Mouse (Mus musculus) layer of hippocampus, postnatal 14 days (tissue): Measurements from ENCODE around the gene Dock4. TPM values are rescaled to one million over a fixed set of nuclear protein-coding genes. Genes with fewer than 3 reads are reported as not detected.

Experiments used
- DNase-seq, 2 experiments: peaks; one replicate each; pipeline ENCODE4 v3.0.0; 2021 to 2022; ENCODE audit warnings: low spot score in 2 of 2, mixed read lengths in 1 of 2
- long read RNA-seq, 2 experiments: library from polyadenylated mRNA; stranded (forward); transcript quantifications; one replicate each; pipeline ENCODE4 v2.0.0; 2021
- total RNA-seq, 2 experiments: library from RNA; stranded (reverse); gene quantifications; 2 replicates each; pipeline ENCODE4 v1.2.3; 2021

Gene Dock4
- total RNA-seq: 100 to 1,000 TPM; 193 to 215 TPM
- long read RNA-seq, experiment 1, full-length matches to known transcripts: 8 of 44 reads
- long read RNA-seq, experiment 1, partial matches to known transcripts: 19 of 44 reads
- long read RNA-seq, experiment 1, other reads (novel, unspliced or antisense): 17 of 44 reads
- long read RNA-seq, experiment 2, full-length matches to known transcripts: 15 of 56 reads
- long read RNA-seq, experiment 2, partial matches to known transcripts: 13 of 56 reads
- long read RNA-seq, experiment 2, other reads (novel, unspliced or antisense): 28 of 56 reads

DNA sequence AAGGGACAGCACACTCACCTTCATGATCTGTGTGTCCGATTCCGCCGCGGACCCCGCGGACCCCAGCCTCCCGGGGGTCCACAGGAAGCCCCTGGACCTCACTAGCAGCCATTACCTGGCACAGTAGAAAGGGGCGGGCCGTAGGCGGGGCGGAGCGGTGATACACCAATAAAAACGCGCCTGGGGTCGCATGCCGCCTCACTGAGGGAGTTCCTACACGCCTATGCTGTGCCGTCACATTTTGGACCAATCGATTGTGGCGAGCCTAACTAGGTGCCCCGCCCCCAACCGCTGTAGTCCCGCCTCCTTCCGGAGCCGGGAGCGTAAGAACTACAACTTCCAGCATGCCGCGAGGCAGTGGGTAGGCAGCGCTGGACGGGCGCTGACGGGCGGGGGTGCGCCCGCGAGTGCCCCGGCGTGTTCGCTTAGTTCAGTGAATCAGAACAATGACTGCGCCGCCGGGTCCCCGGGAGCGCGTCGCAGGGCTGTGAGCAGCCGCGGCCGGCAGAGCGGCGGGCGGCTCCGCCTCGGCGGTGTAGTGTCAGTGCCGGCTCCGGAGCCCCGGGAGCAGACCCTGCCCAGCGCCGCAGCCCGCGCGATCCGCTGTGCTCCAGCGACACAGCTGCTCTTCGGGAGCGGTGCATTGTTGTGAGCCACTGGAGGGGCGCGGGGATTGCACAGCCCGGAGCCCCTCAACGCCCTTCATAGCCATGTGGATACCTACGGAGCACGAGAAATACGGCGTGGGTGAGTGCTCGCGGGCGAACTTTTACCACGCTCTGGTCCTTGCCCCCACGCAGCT is at the start of gene Dock4, which contains the start of gene Zfp277:
Gene Dock4, plus strand, starts transcription at position 305 of the 802 bp plus-strand sequence.
Gene Zfp277, minus strand, starts transcription at position 255 of the 802 bp plus-strand sequence.
- peak; percentile 98 to 100 for DNase-seq

DNA sequence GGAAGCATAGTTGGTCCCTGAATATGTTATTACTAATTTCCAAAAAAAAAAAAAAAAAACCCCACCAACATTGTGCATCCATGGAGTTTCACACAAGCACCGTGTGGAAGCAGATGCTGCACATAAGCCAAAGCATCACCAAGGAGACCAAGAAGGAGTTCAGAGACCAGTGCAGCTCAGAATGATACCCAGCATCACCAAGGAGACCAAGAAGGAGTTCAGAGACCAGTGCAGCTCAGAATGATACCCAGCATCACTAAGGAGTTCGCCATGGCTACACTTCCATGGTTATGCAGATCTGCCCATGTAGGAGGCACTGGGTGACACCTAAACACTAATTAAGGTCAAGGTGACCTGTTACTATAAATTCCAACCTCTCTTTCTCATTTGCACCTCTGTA is 46.8 kb upstream of the Dock4 start:
- DNase-seq: no peak

DNA sequence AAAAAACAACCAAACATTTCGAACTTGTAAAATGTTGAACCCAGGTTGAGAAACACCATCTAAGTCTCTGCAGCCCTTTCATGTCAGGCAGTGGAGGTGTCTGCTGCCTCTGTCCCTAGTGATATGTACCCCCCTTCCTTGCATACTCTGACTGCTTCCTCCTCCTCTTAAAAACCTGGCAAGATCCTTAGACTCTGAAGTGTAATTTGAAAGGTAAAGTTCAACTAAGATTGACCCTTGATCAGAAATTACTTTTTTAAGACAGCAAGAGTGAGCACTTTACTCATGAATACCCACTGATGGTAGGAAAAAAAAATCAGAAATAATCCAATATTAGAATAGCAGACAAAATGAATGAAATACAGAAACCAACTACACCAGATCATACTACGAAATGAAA is 46.4 kb upstream of the Dock4 start:
- DNase-seq: no peak

DNA sequence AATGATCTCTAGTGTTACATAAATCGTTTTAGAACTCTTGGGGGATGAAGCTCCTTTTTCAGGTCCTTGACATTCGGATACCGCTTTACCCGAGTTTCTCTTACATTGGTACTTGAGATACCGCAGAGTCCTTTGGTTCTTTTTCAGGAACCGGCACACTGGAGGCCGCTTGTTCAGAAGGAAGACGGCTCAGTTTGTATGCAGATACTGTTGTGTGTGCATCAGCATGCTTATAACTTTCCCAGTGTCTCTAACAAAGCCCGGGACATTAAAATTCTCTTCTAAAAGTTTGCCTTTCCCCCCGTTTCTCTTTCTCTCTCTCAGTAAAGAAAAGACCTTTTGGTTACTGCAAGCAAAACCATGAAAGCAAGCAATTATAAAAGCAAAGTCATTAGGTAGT is 45.9 kb upstream of the Dock4 start:
- DNase-seq: no peak

DNA sequence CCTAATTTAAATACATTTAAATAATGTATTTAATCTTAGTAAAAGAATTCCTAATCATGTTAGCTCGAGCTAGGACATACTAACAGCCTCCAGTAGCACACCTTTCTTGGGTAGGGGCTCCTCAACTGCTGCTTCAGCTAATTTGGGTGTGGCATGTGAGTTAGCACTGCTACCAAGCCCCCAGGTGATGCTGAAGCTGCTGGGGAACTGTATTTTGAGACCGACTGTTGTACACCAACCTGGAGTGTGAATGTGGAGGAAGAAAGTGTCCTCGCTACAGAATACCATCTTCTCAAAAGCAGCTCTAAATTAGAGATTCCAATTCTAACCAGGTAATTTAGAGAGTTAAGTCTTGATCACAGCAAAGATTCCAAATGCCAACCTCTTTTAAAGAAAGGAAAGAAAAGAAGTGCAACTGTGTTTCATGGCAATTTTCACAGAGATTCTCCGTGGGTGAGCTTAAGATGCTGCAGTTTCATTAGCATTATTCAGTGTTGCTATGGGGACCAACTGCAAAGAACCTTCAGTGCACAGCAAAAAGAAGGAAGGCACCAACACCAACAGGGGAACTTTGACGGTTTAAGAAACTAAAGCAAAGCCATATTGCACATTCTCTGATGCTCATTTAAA is 31.0 kb upstream of the Dock4 start:
- DNase-seq: peak in 1 of 2 experiments; percentile 52

DNA sequence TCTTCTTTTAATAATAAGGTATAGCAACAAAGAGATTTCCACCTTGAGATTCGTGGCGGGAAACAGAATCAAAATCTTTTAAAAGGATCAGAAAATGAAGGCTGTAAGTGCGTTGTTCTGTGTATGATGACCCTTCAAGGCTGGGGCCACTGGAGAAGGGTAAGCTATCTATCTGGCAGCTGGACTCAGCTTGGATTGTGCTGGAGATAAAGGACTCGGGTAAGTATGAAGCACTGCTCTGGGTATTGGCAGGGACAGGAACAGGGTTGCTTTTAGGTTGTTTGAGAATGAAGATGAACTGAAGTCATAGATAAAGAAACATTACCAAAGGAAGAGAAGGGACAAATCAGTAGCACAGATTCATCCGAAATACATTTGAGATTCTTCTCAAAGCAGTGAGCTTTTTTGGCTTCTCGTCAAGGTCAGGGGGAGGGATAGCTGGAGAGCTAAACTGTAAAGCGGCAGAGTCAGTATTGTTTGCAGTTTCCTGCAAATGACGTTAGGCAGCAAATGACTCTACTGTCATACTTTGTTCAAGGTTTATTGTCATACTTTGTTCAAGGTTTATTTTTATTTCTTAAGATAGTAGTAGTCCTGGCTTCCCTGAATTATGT is 30.3 kb upstream of the Dock4 start:
- no peak for DNase-seq

DNA sequence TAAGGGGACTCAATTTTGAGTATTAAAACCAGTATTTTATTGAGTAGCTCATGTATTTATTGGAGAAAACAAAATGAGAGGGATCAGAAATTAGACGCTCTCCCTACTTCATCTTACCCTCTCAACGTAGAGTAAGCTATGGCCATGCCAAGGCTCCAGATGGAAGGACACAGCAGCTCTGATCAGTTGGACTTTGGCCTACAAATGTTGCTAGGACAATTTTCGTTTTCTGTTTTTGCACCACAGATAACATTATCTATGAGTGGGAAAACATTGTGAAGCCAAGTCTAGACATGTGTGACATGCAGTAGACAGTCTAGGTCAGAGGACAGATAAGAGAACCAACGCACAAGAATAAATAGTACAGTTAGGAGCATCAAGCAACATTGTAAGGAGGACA is 28.5 kb upstream of the Dock4 start:
- no peak for DNase-seq

DNA sequence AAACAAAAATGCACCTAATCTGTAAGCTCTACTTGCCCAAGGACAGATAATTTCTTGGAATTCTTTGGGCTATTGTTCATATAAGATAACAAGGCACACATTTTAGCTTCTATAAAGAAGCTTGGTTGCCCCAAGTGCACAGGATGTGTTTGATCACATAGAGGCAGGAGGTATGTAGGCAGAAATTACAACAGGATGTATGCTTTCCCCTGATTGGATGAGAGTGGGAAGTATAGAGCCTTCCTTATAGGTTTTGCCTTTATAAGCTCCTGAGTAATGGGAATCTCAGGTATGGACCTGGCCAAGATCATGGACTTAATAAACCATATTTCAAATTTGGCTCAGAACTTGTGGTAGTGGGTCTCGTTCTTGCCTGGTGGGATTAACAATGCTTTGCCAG is 20.8 kb upstream of the Dock4 start:
- no peak for DNase-seq

DNA sequence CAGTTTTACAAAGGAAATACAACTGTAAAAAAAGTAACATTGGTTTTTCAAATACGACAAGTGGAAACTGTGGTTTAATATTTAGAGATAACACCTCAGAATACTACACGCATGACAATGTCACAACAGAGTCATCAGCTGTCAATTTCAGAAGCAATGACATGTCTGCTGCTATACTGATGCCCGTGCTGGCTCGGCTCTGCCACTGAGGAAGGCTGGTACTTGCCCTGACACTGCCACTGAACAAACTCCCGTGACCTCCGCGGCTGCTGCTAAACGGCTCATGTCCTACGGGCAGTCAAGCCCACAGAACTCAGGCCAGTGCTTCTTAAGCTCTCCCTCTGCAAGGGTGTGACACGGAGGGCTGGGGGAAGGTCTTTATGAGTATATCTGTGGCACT is 18.1 kb upstream of the Dock4 start:
- DNase-seq: no peak

DNA sequence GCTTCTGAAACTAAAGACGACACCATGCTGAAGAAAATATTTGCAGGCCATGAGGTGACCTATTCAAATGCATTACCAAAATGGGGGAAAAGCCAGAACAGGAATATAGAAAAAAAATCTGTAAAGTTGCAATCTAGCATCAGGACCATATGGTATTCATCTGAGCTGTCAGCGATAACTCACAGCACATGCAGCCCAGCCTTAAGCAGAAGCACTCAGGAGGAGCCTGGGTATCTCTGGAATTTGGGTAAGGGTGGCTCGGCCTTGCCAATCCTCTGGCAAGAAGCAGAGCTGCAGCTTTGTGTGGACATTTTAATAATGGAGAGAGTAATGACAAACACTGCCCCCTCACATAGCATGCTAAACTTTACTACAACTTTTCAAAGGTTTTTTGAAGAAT is 15.8 kb upstream of the Dock4 start:
- no peak for DNase-seq

DNA sequence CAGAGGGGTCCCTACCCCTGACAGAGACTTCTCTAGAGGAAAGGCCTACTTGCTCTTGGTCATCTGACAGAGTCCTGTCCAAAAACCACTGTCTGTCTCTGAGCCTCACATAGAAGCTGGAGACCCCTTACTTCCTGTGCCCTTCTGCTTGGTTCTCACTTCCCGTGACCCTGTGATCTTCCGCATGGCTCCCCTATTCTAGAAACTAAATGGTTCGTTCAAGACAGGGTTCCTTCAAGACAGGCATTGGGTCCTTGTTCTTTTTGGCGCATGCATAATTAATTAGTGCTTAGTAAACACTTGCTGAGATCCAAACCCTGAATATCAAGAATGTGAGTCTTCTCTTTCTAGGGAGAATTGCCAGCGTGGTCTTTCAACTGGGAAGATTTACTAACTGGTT is 14.7 kb upstream of the Dock4 start:
- no peak for DNase-seq

DNA sequence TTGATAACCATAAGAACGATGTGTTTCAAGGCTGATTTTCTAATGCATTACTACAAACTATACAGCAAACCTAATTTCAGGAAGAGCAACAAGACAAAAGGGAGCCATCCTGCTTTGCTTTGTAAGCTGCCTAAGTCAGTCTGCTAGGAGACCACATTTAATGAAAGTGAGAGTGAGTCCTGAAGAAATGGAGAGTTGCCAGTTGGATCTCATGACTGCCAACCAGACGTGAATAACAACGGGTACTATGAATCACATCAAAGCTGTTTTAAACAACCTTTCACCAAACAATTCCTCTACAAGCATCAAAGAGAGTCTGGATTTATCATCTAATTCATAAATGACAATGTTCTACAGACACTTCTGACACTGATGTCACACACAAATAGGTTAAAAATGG is 11.7 kb upstream of the Dock4 start:
- DNase-seq: peak in 1 of 2 experiments; percentile 36

DNA sequence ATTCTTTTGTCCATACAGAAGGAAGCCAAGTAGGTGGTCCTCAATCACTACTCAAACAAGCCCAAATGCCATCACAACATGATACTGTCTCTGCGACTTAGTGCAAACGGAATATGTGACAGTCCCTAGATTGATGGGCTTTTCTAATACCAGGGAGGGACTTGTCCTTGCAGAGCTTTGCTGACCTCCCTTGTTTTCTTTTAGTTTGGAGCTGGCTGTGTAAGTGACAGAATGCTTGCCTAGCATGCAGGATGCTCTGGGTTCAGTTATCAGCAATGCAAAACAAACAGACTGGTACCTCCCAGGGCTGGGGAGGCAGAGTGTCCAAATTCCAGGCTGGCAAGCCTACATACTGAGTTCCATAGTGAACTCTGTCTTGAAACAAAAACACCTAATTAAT is 7.7 kb upstream of the Dock4 start:
- DNase-seq: no peak

DNA sequence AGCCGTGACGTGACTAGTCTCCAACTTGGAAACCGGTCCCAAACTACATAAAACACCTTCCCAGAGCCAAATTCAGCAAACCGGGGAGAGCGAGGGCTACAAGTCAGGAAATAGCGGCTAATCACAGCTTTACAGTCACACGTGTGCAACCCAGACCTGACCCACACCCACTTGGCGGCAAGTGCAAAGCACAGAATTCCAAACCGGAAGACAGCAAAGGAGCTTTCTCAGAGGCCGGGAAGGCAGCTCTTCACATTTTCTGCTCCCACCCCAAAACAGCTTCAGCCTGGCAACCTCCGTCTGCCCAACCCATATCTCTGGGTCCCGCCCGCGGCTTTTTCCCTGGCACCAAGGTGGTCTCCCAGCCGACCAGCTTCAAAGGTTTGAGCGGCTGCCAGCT is 546 bp upstream of the Dock4 start:
- no peak for DNase-seq

DNA sequence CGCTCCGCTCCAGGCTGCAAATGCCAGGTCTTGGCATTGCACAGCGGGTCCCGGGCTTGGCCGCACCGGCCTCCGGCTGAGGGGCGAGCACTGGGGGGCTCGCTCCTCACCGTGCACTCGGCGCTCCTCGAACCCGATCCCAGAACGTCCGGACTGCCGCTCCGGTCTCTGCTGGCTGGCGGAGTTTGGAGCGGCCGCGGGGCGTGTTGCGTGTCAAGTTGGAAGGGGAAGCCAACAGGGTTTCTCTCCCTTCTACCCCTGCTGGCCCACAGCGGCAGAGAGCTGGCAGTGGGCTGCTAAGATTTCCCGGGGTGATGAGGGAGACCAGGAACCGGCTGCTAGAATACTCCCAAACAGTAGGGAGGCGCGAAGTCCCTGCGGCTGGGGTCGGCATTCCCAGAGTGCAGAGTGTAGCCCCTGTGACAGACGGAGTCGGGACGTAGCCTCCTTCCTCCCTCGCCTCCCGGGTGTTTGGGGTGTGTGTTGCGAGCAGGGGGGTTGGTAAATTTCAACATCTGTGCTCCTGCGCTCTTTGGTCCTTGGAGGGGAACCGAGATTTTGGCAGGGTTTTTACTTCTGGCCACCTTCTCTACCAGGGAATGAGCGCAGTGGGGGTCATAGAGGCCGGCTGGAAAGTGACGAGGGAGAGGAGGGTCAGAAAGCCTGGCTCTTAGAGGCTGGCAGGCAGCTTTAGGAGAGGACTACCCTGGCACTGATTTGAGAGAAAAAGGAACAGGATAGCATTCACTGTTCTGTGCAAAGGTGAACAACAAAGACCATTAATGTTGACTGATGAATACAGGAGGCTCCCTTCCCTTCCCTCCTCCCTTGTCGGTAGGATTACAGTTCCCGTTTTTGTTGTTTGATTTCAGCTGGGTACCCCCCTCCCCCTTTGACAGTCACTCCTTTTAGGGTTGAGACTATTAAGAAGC is 964 bp downstream of the Dock4 start:
- peak; percentile 50 to 58 for DNase-seq

DNA sequence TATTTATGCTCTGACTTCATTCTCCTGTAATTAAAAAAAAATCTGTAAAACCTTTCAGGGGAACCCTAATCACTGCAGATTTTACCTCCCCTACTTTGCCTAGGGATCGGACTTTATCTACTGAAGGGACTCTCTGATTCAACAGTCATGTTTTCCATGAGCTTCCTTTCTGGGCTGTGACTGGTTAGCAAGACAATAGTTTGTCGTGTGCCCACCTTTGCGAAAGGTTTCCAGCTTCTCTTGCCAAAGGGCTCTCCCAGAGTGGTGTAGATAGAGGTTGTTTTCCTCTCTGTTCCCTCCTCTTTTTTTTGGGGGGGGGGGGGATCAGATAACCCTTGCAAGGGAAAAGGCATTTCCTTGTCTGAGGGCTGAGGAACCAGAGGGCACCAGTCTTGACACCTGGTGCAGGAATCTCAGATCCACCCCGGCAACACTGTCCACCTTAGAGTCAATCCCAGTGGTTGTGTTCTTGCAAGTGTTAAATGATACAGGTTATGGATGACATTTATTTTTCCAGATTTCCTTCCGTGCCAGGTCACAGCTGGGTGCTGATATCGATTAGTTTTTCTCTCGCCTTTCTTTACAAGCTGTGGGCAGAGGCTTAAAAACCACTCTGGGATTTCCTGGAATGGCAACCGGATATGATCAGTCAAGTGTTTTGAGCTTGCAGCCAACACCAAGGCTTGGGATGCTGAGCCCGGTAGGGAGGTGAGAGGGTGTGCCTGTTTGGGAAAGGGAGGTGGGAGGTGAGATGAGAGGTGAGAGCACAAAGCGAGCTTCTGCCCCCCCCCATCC is 2.0 kb downstream of the Dock4 start:
- no peak for DNase-seq

DNA sequence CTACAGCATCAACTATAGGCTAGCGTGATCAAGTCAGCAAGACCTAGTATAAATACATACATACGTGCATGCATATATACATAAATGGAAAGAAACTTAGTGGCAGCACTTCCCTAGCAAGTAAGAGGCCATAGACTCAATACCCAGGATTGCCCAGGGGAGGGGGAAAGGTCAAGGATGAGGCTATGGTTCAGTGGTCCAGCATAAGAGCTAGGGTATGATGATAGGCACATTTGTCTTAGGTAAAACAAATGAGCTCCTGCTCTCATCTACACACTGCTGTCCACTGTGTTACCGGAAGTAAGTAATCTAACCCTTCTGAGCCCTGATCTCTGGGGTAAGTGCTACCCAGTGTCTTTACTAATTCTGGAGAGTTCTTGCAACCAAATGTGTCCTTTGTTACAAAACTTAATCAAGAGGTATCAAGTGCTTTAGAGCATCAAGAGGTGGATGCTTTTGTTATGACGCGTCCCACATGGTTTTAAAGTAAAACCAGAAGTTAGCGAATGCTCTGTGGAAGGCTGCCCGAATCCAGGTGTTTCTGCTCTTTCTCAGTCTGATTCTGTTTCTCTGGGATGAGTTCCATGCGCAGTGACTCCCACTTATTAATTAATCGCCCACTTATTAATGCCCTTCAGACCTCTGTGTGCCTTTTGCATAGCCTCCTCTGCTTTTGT is 3.5 kb downstream of the Dock4 start:
- no peak for DNase-seq

DNA sequence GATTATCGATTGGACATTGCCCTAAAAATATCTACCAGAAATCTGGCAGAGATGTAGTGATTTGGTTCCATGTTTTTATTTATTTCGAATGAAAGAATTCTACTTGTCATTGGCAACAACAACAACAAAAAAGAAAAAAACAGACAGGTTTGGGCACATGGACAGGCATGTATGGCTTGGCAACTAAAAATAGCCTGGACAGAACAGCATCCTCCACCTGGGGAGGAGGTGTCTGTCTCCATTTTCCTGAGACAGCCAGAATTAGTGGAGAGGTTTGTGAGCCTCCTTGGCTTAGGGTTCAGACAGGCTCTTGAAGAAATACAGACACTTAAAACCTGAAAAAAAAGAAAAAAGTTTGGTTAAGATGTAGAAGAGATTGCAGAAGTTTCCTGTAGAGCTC is 10.8 kb downstream of the Dock4 start:
- no peak for DNase-seq

DNA sequence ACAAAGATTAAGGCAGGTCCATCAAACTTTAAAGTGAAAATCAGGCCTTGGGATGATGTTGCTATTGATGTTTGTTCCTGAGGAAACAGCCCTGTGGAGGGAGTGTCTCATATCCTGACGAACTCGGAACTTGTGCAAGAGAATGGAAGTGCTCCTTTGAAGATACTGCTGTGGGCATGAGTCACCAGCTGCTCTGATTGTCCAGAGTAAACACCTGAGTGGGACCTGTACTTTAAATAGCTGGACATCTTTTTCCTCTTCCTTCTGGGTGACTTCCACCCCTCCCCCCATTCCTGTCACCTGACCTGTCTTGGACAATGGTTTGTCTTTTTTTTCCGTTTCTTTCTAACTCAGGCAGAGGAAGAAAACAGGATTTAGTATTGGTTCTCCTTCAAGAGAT is 13.2 kb downstream of the Dock4 start:
- DNase-seq: no peak
